Comparison of ENCODE assay signal across 18 mouse cellular contexts in the genomic region with DNA sequence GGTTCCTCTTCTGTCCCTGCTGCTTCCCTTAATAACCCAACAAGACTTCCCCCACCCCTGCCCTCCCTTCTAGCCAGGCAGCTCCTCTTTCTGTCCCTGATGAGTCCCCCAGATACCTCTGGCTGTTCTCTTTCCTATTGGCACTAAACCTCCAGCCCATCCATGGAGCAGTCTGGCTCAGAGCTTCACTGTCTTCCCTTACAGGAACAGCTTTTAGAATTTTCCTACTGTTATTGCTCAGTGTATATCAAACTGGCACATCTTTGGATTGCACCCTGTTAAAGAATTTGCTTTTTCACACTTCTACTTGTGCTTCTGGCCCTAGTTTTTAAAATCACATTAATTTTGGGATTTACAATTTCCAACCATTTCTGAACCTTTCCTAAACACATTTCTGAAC.
"Had no signal": no experiment of that assay in that cellular context is flagged by ENCODE, and none has a peak within 500 bp of the region (broad histone marks: within the 10 kb centered on the region; RNA-seq: fewer than 3 reads in every experiment).

No protein-coding gene starts in this region.

- DNase-seq: lung, embryonic 14.5 days; lung, postnatal 10 days; lung, postnatal 4 days; midbrain, embryonic 14.5 days; retina, postnatal 1 day; right cerebral cortex, adult 18-20 months; right cerebral cortex, postnatal 25 days; right cerebral cortex, postnatal 4 days; spleen, adult 18-20 months; thymus, adult 18-20 months; thymus, postnatal 14 days; thymus, postnatal 36 days had no signal

- ATAC-seq: midbrain, embryonic 16.5 days had no signal

- H3K4me2 ChIP-seq: lung, embryonic 14.5 days; midbrain, embryonic 12.5 days; neural tube, embryonic 13.5 days; neural tube, embryonic 15.5 days had no signal

- H3K4me3 ChIP-seq: midbrain, embryonic 10.5 days; midbrain, embryonic 12.5 days; myocyte; neural tube, embryonic 13.5 days; neural tube, embryonic 15.5 days had no signal

- H3K36me3 ChIP-seq: midbrain, embryonic 10.5 days; midbrain, embryonic 12.5 days; neural tube, embryonic 13.5 days; neural tube, embryonic 15.5 days had no signal

- H3K4me1 ChIP-seq: midbrain, embryonic 10.5 days; midbrain, embryonic 12.5 days; neural tube, embryonic 13.5 days; neural tube, embryonic 15.5 days had no signal

- H3K27ac ChIP-seq: midbrain, embryonic 10.5 days; midbrain, embryonic 12.5 days; neural tube, embryonic 13.5 days; neural tube, embryonic 15.5 days had no signal

- H3K9ac ChIP-seq: lung, embryonic 14.5 days; midbrain, embryonic 12.5 days; neural tube, embryonic 13.5 days; neural tube, embryonic 15.5 days had no signal

- H3K27me3 ChIP-seq: midbrain, embryonic 12.5 days; neural tube, embryonic 13.5 days; neural tube, embryonic 15.5 days had no signal

- H3K9me3 ChIP-seq: neural tube, embryonic 13.5 days had no signal
